Mouse (Mus musculus) CH12F3 (cell line): ENCODE measurements around the gene Bag3.

ENCODE experiments used
- in situ Hi-C: fragments of 300-500 bp; cut with MboI; formaldehyde crosslinking; loops from 2 replicates; pipeline ENCODE4 v1.14.3; 2020; ENCODE audit warnings: low sequenced_read_pairs

The Bag3 gene

DNA sequence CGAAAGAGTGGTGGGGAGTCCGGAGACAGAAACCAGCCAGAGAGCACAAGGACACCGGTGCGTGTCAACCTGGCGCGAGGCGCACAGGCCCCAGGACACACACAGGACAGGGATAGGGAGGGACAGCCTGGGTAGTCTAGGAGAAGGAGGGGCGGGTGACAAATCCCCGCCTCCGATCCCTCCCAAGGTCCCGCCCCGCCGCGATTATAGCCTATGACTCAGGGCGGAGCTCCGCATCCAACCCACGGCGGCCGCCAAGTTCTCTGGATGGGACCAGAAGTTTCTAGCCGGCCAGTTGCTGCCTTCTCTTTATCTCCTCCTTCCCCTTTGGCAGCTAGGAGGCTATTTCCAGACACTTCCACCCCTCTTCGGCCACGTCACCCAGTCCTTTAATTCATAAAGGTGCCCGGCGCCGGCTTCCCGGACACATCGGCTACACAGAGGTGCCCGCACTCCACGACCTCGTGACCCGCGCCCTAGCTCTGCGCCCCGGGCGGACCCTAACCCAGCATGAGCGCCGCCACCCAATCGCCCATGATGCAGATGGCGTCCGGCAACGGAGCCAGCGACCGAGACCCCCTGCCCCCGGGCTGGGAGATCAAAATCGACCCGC lies at the start of gene Bag3:
Gene Bag3, plus strand, starts transcription at position 268 of the 613 bp plus-strand sequence.
- in situ Hi-C loops = no loop called here

DNA sequence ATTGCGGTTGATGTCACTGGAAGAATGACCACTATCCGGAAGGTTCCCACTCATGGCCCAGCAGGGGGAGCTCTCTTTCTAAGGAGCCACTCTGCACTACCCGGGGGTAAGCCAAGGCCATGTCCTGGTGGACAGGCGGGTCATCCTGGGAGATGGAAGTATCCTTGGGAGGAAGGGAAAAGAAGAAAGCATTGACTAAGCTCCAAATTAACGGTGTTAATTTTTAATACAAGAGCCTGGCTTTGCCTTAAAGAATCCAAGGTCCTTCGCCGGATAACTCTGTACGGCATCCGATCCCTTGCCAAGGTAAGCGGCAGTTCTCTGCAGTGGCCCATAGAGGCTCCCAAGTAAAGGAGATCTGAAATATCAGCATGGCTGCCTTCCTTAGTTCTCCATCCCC lies 49.1 kb upstream of the Bag3 start:
- in situ Hi-C loops = no loop called here

DNA sequence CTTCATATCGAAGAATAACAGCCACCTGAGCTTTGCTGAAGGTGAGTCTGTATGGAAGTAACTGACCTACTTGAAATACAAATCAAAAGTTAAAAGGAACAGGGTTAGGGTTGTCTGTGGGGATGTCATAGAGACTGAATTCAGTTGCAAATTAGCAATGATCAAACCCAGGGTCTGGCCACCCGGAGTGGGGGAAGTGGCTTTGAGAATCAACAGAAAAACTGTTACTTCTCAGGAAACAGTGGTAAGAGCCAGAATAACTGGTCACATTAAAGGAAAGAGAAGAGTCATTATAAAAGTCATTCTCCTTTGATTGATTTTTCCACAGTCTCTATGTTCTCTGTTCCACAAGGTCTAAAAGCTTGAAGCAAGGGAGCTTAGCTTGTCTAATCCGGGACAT lies 34.4 kb upstream of the Bag3 start:
- in situ Hi-C loops = no loop called here

DNA sequence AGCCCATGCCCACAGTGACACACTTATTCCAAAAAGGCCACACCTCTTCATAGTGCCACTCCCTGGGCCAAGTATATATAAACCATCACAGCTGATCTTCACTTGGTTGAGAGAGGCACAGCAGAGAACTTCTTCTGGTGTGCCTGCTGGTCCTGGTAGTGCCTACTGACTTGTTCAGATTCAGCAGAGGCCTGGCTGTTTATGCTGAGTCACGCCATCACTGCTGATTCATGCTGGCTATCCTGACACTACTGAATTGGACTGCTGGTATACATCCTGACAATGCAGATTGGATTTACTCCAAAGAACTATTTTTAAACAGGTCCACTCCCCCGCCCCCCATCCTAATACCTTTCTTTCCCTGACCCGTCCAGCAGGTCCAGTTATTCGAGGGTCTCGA lies 28.9 kb upstream of the Bag3 start:
- in situ Hi-C loops = no loop called here

DNA sequence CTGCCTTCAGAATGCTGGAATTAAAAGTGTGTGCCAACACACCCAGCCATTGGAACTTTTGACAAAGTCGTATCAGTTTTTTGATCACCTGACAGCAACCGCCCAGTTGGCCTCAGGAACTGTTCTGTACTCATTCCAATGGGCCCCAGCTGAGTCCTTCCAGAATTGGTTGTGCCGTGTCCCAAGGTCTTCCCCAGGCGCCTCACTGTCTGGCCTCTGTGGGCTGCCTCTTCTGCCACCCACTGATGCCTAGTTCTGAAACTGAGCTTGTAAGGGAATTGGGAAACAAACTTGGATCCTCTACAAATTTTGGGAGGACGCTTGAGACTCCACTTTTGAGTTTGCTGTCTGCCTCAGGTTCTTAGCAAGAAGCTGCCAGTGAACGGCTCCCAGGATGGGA lies 23.6 kb upstream of the Bag3 start:
- in situ Hi-C loops = no loop called here

DNA sequence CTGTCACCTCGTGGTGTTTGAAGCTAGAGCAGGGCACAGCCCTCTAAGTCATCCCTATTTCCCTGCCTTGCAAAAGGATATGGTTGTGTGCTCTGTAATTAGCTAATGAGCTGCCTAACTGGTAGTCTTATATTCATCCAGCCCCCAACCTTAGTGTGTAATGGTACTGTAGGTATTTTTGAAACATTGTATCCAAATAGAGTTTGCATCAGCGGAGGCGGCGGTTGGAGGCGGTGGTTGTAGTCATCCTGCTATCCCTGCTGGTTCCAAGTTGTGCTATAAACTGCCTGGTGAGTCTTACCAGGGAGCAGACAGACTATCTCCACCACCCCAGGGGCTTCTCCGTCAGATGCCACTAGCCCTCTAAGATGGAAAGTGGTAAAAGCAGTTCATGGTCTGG lies 19.3 kb upstream of the Bag3 start:
- in situ Hi-C loops = no loop called here

DNA sequence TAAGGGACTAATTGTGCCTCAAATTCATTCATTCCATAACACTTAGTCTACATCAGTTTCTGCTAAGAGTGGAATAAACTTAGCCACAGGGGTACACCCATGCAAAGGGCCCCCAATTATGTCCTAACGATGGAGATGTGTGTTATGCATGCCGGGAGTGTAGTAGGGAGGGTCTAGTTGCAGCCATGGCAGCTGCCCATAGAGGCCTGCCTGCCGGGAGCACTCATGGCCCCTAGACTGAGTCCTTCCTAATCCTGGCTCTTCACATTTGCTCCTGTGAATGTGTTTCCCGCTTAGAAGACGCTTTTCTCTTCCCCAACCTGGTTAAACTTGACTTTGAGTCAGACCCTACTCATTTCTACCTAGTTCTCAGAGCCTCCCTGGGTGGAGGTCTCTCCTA lies 11.5 kb upstream of the Bag3 start:
- in situ Hi-C loops = no loop called here

DNA sequence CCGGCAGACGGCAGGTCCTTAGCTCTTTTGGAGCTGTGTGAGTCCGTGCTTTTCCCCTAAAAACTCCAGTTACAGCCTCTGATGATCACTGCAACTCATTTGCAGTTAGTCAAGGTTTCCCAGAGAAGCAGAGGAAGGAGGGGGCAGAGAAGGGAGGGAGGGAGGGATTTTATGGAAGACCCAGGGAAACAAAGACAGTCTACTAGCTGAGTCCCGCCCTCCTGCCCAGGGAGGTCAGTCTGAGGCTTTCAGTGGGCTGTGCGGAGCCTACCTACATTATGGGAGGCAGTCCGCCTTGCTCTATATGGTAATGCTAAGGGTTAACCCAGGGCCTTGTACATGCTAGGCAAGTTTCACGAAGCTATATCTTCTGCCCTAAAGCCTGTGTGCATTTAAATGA lies 9.9 kb upstream of the Bag3 start:
- in situ Hi-C loops = no loop called here

DNA sequence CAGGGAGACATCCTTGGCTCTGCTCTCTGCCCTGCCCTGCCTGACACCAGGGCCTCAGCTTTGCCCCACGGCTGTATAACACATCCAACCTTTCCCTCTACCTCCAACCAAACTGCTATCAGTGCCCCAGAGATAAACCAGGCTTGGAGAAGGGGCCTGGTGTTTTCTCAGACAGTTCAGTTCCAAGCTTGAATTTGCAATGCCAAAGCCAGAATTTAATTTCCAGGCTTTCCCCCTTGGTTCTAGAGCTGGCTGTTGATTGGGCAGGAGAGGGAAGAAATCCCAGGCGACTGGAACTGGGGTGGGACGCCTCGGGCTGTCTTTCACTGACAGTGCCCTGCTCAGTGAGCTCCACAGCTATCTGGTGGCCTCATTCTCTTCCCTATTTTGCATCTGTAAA lies 9.1 kb upstream of the Bag3 start:
- in situ Hi-C loops = no loop called here

DNA sequence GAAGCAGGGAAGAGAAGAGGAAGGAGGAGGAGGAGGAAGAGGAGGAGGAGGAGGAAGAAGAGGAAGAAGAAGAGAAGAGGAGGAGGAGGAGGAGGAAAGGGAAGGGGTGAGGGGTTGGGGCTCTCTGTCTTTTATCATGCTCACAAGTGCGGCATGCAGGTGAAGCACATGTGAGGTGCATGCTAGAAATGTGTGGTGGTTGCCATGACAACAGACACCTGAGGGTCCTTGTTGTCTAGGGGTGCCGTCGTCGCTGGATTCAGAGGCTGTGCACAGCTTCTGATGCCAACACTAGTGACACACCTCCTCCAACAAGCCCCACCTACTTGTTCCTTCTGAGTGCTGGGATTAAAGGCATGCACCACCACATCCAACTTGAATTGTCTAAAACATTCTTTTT lies 7.1 kb upstream of the Bag3 start:
- in situ Hi-C loops = no loop called here

DNA sequence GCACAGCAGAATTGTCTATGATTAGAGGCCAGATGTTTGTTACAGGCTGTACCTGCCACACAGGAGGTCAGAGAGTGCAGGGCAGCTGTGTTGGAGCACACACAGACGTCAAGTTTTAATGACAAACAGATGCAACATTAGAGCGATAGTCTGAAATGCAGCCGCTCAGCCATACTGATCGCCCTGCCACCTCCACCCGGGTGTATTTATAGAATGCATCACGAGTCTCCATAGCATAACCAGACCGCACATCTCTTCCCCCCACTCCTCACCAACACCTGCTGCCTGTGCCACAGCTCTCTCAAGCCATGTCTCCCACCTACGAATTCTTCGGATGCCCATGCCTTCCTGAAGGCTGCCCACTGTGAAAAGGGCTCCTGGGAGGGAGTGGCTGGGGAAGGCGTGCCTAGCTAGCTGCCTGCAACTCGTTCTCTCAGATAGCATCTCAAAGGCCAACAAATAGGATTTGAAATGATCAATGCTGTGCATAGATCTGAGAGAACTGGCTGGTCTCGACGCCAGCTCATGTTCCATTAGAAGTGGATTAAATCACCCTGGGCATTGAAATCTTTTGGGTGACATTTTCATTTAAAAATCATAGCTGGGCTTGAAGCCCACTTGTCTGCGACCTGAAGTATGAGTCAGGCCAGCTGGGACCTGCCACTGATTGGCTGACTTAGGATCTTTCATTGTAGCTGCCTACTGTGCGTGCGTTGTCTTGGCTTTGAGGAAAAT lies 3.9 kb upstream of the Bag3 start:
- in situ Hi-C loops = no loop called here

DNA sequence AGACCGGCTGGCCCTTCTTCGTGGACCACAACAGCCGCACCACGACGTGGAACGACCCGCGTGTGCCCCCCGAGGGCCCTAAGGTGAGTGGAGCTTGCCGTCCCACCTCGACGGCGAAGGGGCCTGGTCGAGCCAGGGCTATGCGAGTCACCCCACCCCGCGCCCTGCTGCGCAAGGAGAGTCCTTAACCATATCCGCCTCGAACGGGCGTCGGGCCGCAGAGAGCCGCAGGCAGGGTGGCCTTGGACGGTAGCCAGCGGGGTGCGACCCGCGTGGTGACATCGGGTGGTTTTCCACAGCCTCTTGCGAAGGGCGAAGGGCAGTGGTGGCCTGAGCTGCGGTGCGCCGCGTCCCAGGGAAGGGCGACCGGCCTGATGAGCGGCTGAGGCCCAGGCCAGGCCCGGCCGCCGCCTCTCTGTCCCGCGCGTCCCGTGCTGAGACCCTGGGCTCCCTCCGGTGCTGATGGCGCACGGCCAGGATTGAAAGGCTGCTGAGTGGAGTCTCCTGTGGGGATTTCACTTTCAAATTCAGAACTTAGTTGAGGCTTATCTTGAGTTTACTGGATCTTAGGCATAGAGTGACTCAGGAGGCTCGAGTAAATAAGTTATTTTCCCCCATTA lies 656 bp downstream of the Bag3 start:
- in situ Hi-C loops = no loop called here

DNA sequence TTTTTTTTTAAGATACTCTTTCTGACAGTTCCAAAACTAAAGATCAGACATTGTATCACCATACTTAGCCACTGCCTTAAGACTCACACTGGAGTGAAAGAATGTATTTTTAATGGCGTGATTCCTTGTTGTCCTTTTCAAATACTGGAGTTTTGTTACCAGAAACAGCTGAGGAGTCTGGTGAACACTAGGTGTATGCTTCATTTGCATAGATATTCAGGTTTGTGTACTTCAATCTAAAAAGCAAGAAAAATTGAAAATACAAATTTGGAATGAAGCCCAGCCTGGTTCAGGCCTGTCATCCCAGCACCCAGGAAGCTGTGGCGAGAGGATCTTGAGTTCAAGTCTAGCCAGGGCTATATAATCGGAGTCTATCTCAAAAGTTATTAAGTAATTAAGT lies 1.2 kb downstream of the Bag3 start:
- in situ Hi-C loops = no loop called here

DNA sequence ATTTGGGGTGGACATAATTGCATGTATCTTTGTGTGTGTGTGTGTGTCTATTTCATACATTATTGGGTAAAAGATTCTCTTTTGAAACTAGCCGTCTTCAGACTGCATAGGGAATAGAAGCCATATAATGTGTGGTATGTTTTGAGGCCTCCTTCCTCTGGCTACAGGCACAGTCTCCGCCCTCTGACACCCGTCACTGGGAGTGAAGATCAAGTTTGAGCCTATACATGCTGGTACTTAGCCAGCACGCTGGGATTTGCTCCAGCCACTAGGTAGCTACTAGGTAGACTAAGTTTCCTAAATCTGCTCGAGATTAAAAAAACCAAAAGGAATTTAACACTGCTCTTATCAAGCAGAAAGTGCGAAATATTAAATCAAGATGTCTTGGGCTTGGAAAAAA lies 3.2 kb downstream of the Bag3 start:
- in situ Hi-C loops = no loop called here

DNA sequence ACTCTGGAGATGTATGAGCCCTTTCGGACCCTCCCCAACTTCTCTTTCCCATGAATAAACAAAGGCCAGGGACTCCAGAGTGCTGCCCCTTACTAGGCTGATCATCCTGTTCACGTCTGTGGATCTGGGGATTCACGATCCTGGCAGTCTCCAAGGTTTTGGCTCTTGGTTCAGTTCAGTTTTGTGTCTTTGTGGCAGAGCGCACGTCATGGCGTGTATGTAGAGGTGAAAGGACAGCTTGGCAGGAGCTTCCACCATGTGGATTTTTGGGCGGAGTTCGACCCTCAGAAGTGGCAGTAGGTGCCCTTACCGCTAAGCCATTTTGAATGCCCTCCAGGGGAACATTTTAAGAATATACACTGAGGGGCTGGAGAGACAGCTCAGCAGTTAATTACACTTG lies 5.2 kb downstream of the Bag3 start:
- in situ Hi-C loops = no loop called here

DNA sequence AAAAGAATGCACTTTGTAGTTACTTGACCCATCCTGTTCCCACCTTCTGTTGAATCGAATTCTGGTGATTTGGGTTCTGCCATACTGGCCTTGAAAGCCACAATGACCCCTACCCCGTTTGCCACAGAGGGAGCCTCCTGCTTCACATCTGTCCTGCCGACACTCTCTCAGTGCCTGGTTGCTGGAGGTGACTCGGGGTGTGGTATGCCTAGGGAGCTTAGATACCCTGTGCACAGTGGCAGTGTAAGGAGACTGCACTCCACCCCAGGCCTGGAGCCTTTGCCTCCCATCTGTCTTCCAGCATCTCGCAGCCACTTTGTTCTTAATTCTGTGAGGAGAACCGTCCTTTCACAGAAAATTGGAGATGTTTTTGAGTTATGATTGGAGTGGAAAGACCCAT lies 5.7 kb downstream of the Bag3 start:
- in situ Hi-C loops = no loop called here

DNA sequence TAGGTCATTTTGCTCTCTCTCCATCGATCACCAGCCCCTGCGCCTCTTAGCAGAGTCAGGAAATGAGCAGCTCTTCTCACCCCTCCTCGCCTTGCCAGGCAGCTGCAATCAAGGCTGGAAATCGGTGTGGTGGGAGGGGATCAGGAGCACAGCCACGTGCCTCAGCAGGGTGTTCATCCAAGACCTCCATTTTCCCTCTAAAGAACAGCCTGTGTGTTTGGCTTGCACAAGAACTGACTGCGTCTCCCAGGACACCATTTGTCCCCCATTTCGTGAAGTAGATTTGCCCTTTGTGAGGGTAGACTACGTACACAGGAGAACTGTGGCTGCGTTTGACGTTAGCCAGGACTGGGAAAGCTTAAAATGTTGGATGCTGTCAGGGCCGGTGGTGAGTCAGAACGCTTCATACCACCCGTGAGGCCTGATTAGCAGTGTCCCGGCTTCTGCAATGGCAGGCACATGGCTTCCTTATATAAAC lies 6.2 kb downstream of the Bag3 start:
- in situ Hi-C loops = no loop called here

DNA sequence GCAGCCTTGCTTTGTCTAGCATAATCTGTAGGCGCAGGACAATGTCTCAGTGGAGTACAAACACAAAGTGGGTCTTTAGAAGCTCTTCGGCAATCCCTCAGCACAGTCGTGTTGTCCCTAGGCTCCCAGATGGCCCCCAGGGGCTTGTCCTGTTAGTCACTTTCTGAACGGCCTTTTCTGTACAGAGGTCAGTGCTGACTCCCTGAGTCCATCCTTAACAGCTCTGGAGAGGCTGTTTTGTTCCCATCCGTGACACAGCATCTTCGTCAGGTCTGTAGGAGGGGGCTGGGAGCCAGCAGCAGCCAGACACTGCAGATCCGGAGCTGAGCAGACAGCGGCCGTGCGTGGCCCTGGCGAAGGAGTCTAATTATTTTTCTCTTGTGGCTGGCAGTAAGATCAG lies 7.6 kb downstream of the Bag3 start:
- in situ Hi-C loops = no loop called here

DNA sequence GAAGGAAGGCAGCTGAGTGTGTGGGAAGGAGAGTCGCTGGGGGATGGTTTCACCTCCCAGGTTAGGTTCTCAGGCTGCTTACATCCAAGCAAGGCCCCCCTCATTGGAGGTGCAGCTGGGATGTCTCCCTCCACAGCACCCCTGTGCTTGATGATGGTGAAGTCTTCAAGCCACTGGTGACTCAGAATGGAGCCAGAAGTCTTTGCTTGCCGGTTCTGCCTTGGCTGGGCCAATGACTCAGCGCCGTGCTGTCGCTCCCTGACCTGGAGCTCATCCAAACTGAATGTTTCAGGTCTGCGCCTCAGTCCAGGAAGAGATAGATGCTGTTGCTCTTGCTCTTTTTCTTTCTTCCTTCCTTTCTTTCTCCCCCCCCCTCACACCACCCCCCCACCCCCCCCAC lies 8.5 kb downstream of the Bag3 start:
- in situ Hi-C loops = no loop called here

DNA sequence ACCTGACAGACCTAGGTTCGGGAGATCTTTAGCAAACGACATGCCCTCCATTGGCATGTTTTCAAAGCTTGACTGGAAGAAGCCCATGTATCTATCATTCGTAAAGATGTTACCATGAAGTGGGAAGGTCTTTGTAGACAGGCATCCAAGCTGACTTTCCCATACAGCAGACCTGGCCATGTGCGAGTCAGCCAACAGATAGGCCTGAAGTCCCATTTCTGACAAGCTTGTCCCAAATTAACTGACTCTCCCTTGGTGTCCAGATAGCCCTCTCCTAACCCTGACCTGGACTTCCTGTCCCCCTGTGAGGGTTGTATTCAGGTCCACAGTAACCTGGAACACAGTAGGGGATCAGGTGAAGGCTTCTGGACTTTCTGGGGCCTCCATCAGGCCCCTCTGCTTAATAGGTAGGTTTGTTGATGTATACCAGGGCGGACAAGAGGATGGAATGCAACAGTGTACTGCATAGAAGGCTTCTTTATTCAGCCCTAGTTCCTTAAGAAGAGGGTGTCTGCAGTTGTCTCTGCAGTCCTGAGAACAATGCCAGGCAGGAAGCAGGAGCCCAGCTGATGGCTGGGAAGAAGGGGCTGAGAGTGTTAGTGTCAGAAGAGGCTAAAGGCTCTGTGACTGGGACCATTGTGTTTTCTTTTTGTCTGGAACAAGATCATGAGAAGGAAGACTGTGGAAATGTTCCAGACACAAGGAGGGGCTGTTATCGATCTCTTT lies 9.2 kb downstream of the Bag3 start:
- in situ Hi-C loops = no loop called here

DNA sequence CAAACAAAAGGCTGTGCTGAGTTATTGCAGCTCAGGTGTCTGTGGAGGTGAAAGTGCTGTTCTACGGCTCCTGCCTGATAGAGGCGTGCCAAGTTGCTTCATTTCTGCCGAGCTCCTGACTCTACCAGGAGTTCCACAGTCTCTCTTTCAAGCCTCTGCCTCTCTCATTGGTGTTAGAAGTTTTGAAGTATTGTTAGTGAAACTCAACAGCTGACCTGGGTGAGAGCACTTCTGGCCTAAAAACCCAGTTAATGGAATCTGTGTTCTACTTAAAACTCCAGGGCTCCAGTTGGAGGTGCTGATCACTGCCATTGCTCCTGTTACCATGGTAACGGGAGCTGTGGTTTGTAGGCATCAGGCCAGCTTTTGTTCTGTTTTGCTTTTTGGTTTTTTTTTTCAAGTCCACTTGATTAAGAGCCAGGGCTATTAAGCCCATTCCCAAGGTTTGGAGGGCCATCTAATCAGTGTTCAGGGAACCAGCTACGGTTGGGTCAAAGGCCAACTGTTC lies 11.6 kb downstream of the Bag3 start:
- in situ Hi-C loops = no loop called here

DNA sequence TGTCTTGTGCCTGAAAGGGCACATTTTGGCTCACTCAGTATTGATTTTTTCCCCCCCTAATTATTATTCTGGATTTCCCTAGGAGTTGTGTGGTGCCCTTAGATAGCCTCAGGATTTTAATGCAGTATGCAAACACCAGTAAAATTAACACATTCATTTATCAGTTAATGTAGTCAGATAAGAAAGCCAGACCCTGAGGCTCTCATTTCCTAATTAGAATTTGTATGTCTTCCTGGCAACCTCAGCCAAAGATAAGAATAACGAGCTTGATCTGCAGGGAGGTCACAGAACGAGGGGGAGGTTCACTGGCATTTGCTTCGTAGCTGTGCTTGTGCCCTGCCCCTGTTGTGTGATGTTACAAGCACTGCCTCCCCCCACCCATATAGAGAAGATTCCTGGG lies 12.7 kb downstream of the Bag3 start:
- in situ Hi-C loops = no loop called here
